Mouse (Mus musculus) left cerebral cortex, postnatal 36 days (tissue): ENCODE data around the gene Megf11. TPM values are rescaled to one million over a fixed set of nuclear protein-coding genes. Genes with fewer than 3 reads are reported as not detected.
"Not testable (repeated sequence)": the region's sequence is repeated elsewhere in the genome, so short reads cannot be mapped to it uniquely, and the experiment has no call there.

ENCODE experiments used
- DNase-seq, 2 experiments: peaks; one replicate each; pipeline ENCODE4 v3.0.0; 2021 to 2022; ENCODE audit warnings: low spot score in 2 of 2, mixed read lengths in 1 of 2
- intact Hi-C: fragments of 180-260 bp; cut with DNase I; formaldehyde crosslinking; loops from one replicate; pipeline ENCODE4 v1.15.1; 2025
- total RNA-seq, 2 experiments: library from RNA; stranded (reverse); gene quantifications; 2 replicates each; pipeline ENCODE4 v1.2.3; 2021

The Megf11 gene
- total RNA-seq, 2 experiments from 2014 or later, result 12.6 to 14.6 TPM

DNA sequence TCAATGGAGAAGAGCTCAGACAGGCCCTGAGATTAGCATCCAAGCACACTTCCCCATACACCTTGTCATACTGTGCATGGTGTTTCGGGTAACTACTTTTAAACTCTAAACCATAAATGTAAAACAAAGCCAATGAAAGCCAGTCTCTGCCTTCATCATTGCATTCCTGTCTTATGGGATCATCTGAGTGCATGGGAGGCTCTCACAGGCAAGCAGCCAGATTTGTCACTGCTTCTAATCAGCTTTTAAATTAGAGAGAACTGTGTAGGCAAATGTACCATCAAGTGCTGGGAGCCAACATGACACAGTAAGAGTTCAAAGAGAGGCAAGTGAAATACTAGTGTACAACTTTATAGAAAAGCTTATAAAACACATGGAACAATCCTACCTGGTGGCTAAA, 316.2 kb downstream of the Megf11 start:
- intact Hi-C loops, result no loop called here
- no peak for DNase-seq

DNA sequence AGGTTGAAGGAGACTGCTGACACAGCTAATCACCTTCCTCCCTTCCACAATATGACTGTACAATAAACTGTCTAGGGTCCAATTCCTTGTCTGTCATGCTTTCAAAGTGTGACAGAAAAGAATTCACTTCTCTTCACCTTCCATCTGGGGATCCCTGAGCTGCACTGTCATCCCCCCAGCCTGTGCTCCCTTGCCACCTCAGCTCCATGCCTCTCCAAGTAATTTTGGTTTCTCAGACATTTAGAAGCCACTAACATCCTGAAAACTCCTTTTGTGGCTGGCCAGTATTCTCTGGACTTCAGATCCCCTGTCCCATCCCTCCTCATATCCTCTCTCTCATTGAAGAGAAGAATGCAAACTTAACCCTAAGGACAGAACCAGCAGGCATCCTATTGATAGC, 317.0 kb downstream of the Megf11 start:
- no peak for DNase-seq

DNA sequence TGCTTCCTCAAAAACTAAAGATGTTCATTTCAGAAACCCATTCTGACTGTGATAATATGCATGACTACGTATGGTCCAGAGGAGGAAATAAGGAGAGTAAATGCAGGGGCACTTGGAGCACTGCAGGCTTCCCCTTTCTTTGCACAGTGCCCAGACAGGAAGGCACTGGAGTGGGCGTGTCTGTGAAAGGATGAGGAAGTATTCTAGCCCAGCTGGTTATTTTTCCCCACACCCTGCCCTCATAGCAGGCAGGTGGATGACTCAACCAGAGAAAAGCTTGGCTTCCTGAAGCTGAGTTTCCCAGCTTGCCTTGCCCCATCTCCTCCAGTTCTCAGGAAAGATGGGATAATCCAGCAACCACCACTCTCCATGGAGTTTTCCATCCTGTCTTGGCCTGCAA, 317.5 kb downstream of the Megf11 start:
- intact Hi-C loops, result no loop called here
- DNase-seq, result peak; percentile 28 to 43

More for the DNA sequence above, 317.0 kb downstream of the Megf11 start:
- intact Hi-C loops, result no loop called here

DNA sequence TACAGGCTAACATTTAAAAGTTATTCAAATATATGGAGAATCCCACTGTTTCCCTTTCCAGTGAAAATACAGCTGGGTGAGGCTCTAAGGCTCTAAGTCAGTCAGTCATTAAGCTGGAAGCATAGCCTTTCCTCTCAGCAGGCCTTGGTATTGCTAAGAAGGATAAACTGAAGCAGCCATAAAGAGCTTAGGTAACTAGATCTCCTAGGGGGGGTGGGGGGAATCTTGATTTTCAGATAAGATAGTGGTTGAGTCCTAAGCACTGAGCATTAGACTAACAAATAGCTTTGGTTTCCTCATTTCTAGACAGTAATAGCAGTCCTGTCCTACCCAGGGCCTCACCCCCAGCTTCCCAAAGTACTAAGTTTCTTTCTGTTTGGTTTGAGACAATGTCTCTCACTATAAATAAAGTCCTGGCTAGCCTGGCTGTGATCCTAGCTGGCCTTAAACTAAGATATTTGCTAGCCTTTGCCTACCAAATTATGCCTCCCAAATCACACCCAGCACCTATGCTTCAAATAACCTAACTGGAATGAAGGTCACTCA, 318.1 kb downstream of the Megf11 start:
- no peak for DNase-seq
- intact Hi-C loops, result no loop called here

DNA sequence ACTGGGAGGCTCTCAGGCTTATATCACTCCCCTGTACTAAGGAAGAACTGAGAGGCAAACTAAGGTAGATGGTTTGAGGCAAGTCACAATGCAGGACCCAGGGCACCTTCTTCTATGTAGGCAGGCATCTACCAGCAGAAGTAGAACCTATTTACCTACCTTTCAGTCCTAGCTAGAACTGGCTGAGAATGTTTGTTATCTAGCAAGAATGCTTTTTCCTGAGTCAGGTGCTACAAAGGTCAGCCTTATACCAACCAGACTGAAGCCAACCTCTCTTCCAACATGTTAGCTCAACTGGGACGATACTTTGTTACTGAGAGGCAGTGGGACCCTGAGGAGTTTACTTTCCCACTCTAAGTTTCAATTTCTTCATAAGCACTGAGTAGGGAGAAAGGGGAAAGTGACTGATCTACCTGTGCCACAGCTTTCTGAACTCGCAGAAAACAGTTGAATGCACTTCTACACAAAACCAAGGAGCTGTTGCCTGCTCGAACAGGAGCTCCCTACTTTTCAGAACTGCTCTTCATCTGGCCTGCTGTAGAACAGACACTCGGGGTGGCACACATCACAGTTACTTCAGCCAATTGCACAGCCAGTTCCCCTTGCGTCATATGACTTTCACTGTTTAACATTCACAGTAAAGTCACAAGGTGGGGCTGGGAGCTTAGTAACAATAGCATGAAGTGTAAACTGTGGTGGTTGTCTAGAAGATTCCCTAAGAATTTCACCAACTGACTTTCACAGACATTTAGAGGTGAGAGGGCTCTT, 318.8 kb downstream of the Megf11 start:
- no peak for DNase-seq
- intact Hi-C loops, result no loop called here

DNA sequence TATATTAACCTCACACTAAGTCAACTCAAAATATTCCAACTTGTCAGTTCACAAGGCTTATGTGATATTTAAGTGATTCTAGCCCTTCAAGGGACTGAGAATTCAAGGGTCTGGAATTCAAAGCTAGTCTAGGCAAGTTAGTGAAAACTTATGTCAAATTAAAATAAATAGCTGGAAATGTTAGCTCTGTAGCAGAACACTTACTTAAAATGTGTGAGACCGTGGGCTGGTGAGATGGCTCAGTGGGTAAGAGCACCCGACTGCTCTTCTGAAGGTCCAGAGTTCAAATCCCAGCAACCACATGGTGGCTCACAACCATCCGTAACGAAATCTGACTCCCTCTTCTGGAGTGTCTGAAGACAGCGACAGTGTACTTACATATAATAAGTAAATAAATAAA, 324.9 kb downstream of the Megf11 start:
- DNase-seq, intact Hi-C loops: not testable (repeated sequence)

DNA sequence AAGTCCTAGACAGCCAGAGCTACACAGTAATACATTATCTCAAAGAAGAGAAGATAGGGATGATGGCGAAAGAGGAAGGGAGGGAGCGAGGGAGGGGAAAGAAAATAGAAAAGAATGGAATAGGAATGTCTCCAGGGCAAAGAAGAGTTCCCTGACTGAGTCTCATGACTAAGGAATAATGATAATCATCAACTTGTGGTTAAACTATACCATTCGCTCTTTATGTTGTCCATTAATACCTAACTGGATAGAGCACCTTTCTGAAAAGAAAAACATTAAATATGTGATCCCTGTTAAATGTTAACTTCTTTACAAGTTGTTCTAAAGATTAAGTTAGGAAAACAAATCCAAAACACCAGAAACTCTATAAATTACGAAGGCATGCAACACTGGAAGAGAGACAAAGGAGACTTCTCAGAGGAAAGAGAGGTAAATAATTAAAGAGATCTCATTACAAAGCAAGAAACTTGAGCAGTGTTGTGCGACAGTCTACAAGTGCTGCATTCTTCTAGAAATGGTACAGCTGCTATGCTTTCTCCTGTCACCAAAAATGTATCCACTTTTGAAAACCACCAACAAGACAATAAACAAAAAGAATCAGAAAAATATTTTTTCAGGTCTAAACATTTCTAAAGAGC, 334.2 kb downstream of the Megf11 start:
- intact Hi-C loops, result no loop called here
- DNase-seq, result no peak

DNA sequence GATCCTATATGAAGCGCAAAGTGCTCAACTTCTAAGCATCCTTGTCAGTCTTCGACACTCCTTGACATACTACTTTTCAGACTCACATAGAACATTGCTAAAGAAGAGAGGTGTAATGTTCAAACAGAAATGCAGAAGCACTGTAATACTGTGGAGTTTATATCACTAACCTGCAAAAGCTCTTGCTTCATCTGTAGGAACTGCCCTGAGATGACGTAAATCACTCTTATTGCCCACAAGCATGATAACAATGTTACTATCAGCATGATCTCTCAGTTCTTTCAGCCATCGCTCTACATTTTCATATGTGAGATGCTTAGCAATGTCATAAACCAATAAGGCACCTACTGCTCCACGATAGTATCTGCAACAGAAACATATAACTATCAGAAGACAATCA, 341.0 kb downstream of the Megf11 start:
- intact Hi-C loops, result no loop called here
- DNase-seq, result no peak

DNA sequence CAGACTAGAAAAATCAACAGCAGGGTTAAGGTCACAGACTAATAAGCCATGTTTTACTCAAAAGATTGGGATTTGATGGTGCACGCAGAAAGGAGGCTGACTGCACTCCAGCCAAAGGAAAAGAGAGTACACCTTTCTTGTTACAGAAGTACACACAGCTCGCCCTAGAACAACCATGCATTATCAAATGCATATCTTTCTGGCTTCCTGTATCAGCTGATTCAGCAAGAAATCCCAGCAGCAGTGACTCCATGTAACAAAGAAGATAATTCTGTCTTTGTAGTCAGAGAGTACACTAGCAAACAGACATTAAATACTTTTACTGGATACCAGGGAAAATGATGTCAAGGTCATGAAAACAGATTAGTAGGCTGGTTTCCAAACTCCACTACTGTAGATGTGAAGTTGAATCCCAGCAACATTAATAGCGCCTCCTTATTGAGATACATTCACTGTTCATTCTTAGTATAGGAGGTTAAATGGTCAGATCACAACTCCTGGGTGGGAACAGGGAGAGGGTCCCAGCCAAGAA, 345.7 kb downstream of the Megf11 start:
- intact Hi-C loops, result no loop called here

DNA sequence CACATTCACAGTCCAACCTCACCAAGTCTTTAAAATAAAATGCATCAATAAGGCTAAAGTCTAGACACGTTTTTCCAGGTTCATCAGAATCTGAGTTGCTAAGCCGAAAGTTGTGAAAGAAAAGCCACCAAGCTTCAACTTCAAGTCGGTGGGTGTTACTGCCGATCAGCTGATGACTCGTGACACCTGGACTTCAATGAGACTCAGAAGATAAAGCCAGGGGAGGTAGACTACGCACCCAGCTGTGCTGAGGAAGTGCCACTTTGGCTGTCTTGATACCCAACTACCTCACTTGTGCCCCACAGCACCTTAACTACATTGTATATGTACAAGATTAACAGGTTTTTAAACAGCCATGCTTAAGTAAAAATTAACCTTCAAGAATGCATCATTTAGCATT, 348.7 kb downstream of the Megf11 start:
- intact Hi-C loops, result no loop called here
- DNase-seq, result no peak

More for the DNA sequence above, 345.7 kb downstream of the Megf11 start:
- DNase-seq, result no peak

DNA sequence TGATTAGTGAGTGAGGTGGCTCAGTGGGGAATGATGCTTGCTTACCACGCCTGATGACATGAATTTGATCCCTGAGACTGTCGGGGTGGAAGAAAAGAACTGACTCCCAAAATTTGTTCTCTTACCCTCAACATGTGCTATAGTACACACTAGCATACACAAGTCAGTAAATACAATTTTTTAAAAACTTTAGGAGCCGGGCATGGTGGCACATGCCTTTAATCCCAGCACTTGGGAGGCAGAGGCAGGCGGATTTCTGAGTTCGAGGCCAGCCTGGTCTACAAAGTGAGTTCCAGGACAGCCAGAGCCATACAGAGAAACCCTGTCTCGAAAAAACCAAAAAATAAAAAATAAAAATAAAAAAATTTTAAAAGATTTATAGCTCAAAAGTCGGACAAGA, 349.6 kb downstream of the Megf11 start:
- DNase-seq, intact Hi-C loops: not testable (repeated sequence)

DNA sequence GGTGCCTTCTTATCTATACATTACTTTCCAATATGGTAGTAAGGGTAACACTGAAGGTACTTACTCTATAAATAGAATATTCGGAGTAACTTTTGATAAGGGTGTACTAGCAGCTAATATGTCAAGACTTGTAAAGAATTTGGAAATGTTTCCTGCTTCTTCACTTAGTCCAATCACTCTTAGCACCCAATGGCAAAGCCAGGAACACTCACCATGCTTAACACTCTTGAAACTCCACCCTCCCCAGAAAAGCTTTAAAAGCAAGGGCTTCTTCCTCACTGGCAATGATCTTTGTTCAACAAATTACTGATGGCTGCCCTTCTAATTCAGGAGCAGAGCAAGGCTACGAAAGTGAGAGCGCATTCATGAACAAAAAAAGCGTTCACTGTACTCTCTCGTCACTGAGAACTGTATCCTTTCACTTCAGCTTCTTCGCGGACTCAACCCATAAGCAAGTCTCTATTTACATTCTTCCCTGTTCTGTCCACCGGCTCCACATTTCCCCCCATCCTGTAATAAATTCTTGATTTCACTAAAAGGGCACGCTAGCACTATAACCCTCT, 350.7 kb downstream of the Megf11 start:
- intact Hi-C loops, result loop anchor here (2.0 kb wide), 2 partner anchors 75 to 395 kb away; partner anchors contain the start of genes Dennd4a and Dis3l
- DNase-seq, result no peak

DNA sequence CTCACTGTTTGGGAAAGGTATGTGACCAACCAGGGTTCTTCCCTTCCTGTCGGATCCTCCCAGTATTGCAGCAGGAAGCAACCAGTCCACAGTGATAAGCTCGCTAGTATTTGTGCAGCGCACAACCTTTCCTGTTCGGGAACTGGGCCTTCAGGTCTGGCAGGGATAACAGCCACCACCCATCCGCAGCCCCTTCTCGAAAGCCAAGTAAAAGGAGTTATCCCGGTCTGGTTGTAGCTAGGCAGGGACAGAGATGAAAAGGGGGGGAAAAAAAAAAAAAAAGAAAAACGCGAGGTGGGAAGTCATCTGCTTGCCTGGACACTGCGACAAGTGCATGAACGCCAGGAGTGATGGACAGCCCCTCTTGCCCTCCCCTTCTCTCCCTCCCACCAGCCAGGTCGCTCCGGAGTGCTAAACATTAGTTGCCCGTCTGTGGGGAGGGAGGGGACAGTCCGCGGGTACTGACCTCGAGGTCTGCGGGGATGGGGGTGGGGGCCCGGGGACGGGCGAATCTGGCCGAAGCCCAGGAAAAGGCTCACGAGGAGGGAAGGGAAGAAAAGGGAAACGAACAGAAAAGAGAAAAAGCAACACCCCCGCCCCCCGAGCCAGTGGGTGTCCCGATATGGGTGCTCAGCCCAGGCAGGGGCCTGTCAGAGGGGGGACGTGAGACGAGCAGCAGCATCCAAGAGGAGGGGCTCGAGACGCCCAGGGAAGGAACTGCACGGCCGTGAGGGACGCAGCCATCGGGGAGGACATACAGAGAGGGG, 351.4 kb downstream of the Megf11 start:
- intact Hi-C loops, result loop anchor here (2.0 kb wide), 2 partner anchors 74 to 396 kb away; partner anchors contain the start of genes Dennd4a and Dis3l
- peak; percentile 48 to 51 for DNase-seq

DNA sequence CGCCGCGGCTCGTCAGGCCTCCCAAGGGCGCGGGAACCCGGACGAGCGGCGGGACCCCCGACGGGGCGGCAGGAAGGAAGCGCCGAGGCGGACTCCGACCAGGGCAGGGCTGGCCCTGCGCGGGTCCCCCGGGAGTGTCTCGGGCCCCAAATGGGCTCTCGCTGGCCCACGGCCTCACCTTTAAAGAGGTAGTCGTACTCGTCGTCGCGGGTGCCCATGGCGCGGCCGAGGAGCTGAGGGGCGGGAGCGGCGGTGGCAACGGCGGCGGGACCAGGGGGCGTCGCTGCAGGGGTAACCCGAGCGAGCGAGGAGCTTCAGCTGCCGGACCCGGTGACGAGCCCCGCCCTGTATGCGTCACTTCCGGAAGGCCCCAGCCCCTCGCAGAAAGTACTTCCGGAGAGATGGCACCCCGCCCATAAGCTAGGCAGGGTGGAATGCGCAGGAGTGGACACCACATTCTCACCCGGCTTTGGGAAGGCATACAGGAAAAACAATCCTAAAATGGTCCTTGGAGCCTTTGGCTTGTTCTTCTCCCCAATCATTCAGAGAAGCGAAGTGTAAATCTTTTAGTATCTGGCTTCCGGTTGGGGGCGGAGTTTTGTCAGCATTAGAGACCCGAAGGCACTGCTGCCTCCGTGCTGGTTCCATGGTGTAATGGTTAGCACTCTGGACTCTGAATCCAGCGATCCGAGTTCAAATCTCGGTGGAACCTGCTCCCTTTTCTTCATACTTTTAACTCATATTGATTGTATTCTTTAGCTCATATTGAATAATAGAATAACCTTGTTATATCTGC, 352.2 kb downstream of the Megf11 start, which contains the start of gene Rab11a:
Gene Rab11a, minus strand, starts transcription at position 353 of the 796 bp plus-strand sequence.
- DNase-seq, result peak; percentile 95 to 96
- intact Hi-C loops, result loop anchor here (2.0 kb wide), 2 partner anchors 73 to 397 kb away; partner anchors contain the start of genes Dennd4a and Dis3l

DNA sequence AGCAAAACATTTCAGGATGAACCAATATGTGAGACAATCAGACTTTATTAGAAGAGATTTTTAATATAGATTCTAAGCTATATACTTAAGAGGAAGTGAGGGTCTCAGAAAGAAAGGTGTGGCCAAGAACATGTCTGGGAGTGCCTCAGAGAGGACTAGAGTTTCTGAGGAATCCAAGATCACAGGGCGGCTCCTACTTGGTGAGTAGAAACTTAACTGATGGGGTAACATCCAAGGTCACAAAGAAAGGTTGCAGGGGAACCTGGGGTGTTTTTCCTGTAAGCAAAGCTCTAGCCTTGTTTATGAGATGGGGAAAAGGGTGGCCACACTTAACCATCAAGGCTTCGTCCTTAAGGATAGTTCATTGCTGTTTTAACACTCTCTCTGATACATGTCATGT, 353.6 kb downstream of the Megf11 start:
- no peak for DNase-seq
- intact Hi-C loops, result no loop called here

DNA sequence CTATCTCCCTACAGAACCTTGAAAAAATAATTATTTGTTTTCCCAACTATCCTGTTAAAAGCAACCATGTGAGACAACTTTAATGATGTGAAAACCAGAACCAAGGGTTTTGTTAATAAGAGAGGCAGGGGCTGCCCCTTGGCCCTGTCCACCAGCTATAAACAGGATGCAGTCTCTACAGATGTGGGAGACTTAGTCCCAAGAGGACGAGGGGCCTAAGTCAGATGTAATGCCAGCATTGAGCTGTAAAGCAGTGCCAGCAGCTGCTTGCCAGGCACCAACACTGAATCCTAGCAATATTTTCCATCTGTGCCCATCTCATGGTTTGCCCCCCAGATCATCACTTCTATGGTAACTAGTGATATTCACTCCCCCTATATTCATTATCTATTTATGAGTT, 357.0 kb downstream of the Megf11 start:
- no peak for DNase-seq
- intact Hi-C loops, result no loop called here

DNA sequence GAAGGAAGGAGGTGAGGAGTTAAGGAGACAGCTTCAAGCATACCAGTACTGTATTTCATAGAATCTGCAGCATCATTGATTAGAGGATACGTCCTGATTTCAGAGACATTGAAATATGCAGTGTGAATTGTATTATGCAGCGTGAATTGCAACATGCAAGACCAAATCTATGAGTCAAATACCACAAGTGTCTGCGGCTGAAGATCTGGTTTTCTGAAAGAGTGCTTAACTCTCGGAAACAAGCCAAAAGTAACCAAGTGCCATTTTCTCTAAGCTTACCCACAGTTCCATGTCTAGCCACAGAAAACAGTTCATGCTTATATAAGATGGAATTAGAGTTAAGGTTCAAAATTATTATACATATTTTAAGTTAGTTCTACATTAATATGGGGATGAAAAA, 362.3 kb downstream of the Megf11 start:
- intact Hi-C loops, result no loop called here
- no peak for DNase-seq

DNA sequence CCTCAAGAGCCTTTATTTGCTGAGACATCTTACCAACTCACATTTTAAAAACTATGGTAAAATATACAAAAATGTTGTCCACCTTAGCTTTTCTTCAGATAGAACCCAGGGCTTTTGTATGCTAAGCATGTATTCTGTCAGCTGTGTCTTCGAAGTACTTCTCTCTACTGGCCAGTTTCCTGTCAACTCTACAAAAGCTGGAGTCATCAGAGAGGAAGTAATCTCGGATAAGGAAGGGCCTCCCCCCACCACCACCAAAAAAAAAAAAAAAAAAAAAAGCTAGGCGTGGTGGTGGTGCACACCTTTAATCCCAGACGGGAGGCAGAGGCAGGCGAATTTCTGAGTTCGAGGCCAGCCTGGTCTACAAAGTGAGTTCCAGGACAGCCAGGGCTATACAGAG, 363.9 kb downstream of the Megf11 start:
- intact Hi-C loops, result no loop called here
- no peak for DNase-seq

DNA sequence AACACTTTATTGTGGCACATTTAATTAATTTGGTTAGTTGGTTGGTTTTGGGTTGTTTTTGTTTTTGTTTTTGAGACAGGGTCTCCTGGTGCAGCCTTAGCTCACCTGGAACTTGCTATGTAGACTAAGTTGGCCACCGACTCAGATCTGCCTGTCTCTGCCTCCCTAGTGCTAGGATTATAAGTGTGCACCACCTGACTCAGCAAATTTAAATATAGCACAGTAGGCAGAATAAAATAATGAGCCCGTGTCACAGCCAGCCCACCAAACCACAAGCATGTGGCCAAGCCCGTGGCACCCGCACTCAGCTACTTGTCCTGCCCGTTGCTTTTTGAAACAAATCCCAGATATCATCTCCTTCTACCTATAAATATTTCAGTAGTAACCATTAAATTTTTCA, 367.1 kb downstream of the Megf11 start:
- intact Hi-C loops, result no loop called here
- DNase-seq, result no peak
